Mouse (Mus musculus): ENCODE measurements at regions not wholly inside any gene's neighbourhood (a gene's known extent, or its start where the extent isn't known, plus 50 kb on each side); places are given as distances from the start of the nearest gene placed in this dataset.

- TF ChIP-seq POLR2A (IDR thresholded peaks at IDR 0.05; ENCODE audit: borderline replicate concordance, control insufficient read depth, low read depth, low read length) (no peak), CTCF (IDR thresholded peaks at IDR 0.05; ENCODE audit: control insufficient read depth, insufficient read depth, low read length) (no peak)
These were observed 255.3 kb downstream of the Foxa2 start for GRCm38 (mm10) chr2:147791434-147791833.
